Mouse (Mus musculus) liver, embryonic 15.5 days (tissue): ENCODE results near the gene Zfp85. TPM values are rescaled to one million over a fixed set of nuclear protein-coding genes. Genes with fewer than 3 reads are reported as not detected.
"Not testable (repeated sequence)": the region's sequence is repeated elsewhere in the genome, so short reads cannot be mapped to it uniquely, and the experiment has no call there.

Source experiments
- ATAC-seq: fragments of 200-750 bp; cut with Nextera tagmentation; 2 replicates; pipeline ENCODE4 v1.8.0; 2017; ENCODE audit warnings: moderate number of reproducible peaks, mild to moderate bottlenecking, moderate library complexity; ENCODE audit not compliant: insufficient read depth
- H3K27ac ChIP-seq: fragments of 300-500 bp; sonication (generic); replicated peaks from 2 replicates; pipeline ENCODE4 v1.5.1; 2015; ENCODE audit warnings: mild to moderate bottlenecking, inconsistent platforms
- H3K27me3 ChIP-seq: fragments of 300-500 bp; sonication (generic); 2 replicates; pipeline ENCODE4 v1.6.1; 2015; ENCODE audit warnings: mild to moderate bottlenecking, inconsistent platforms
- H3K36me3 ChIP-seq: fragments of 300-500 bp; sonication (generic); replicated peaks from 2 replicates; pipeline ENCODE4 v1.6.1; 2015; ENCODE audit warnings: moderate library complexity, mild to moderate bottlenecking, inconsistent platforms
- H3K4me1 ChIP-seq: fragments of 300-500 bp; sonication (generic); replicated peaks from 2 replicates; pipeline ENCODE4 v1.6.1; 2015; ENCODE audit warnings: inconsistent platforms
- H3K4me2 ChIP-seq: fragments of 300-500 bp; sonication (generic); 2 replicates; pipeline ENCODE4 v1.6.1; 2015; ENCODE audit warnings: moderate library complexity, mild to moderate bottlenecking, inconsistent platforms
- H3K4me3 ChIP-seq: fragments of 300-500 bp; sonication (generic); replicated peaks from 2 replicates; pipeline ENCODE4 v1.5.1; 2015; ENCODE audit warnings: mild to moderate bottlenecking, inconsistent platforms
- H3K9ac ChIP-seq: fragments of 300-500 bp; sonication (generic); 2 replicates; pipeline ENCODE4 v1.6.1; 2015; ENCODE audit warnings: moderate library complexity, mild to moderate bottlenecking, inconsistent platforms
- H3K9me3 ChIP-seq: fragments of 300-500 bp; sonication (generic); replicated peaks from 2 replicates; pipeline ENCODE4 v1.6.1; 2016; ENCODE audit warnings: inconsistent platforms
- WGBS: fragments of 180-500 bp; shearing (Covaris S2); methylation state at CpG from one replicate; pipeline ENCODE4 v1.1.7; 2015; ENCODE audit warnings: mixed read lengths; ENCODE audit not compliant: insufficient replicate concordance; 5-methylcytosine and 5-hydroxymethylcytosine counted together
- polyA plus RNA-seq: library from polyadenylated mRNA; unstranded; fragments of >200 nt; fragmentation: Nextera tagmentation; extraction: Ambion mirVana; gene quantifications from 2 replicates; pipeline ENCODE4 v1.2.1, GENCODE M21; 2015

The Zfp85 gene
- polyA plus RNA-seq, 1 experiment from 2014 or later = 0.96 TPM

DNA sequence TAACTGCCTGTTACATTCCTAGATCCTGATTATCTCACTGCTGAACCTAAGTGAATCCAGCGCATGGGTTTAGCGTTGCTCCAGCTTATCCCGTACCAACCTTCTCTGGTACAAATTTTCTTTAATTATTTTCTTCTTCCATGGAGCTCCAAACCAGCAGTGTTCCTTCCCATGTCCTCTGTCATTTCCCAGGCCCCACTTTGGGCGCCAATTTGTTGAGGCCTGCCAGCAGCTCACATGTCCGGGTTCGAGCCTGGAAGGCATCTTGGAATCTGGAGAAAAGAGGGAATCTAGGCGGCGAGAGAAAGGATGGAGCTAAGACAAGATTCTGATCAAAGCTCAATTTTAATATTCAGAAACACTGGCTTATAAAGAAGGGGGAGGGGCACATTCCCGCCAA, 20.6 kb downstream of the Zfp85 start:
- not testable (repeated sequence) for H3K4me2 ChIP-seq, H3K27ac ChIP-seq, H3K9ac ChIP-seq, H3K4me3 ChIP-seq, H3K36me3 ChIP-seq, H3K4me1 ChIP-seq, ATAC-seq, H3K27me3 ChIP-seq, H3K9me3 ChIP-seq
- WGBS = 84% methylated on average over 9 of the region's 9 CpGs

DNA sequence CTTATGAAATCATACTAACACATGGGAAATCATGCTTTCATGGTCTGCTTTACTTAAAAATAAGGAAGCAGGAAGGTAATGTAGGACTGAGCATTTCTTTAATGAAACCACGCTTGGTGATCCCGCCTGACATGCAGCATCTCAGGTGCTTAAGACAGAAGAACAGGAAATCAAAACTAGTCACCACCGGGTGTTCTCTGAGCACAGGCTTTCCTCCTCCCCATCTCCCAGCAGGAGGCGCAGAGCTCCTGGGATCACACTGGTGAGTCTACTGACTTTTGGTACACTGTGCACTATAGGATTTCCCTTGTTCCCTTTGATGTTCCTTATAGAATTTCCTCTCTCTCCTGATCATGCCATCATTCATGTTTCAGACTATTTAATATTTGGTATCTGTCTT, 25.6 kb downstream of the Zfp85 start:
- peak overlapping the region; percentile 62 for H3K4me2 ChIP-seq
- WGBS = 40% methylated on average over 4 of the region's 4 CpGs
- not testable (repeated sequence) for ATAC-seq, H3K27me3 ChIP-seq, H3K36me3 ChIP-seq, H3K27ac ChIP-seq, H3K9me3 ChIP-seq, H3K9ac ChIP-seq, H3K4me1 ChIP-seq
- peak overlapping the region; percentile 52 for H3K4me3 ChIP-seq

DNA sequence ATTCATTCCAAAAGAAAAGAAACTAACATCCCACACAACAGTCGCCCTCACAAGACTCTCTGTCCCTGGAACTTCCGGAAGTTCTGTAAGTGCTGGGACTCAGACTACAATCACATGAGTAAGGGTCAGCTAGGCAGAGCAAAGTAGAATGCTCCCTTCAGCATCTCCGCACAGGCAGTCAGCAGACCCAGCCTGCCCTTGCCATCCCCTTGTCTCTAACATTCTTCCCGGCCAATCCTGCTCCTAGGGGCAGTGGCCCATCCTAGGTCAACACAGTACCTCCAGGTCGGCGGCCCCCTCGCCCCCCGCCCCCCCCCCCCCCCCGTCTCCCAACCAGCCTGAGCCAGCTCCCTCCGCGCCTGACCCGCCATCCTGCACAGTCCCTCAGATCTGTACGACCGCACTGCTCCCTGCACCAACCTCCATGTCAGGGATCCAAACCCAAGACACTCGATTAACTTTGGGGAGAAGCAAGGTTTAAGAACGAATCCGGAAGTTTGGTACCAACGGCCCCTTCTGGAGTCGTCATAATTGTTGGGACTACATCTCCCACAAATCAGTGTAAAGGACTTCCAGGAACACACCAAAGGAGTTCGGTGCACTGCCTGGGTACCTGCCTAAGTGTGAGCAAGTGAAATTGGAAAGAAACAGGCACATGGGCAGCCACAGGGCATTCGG, 26.2 kb downstream of the Zfp85 start, which contains the start of gene Zfp65:
Zfp65 (minus strand) TSS at position 533 of the 678 bp plus-strand sequence.
- Histone ChIP-seq H3K36me3 (no peaks in the 10 kb centered on the region), H3K9me3 (0 out of 2 replicates have a peak, but pooled peaks cover 3% of the 10 kb centered on the region), H3K4me2 (peak within 1 kb of the TSS; percentile 62), H3K27ac (no peak within 1 kb of the TSS), H3K27me3 (no peaks in the 10 kb centered on the region), H3K9ac (no peak within 1 kb of the TSS), H3K4me1 (peaks cover 2% of the 10 kb centered on the region; the same call in 1 of the 2 replicates), H3K4me3 (peak within 1 kb of the TSS; percentile 52)
- WGBS = 4% methylated on average over 20 of the region's 21 CpGs
- peak; percentile 53; the same call in 1 of the 2 replicates for ATAC-seq

DNA sequence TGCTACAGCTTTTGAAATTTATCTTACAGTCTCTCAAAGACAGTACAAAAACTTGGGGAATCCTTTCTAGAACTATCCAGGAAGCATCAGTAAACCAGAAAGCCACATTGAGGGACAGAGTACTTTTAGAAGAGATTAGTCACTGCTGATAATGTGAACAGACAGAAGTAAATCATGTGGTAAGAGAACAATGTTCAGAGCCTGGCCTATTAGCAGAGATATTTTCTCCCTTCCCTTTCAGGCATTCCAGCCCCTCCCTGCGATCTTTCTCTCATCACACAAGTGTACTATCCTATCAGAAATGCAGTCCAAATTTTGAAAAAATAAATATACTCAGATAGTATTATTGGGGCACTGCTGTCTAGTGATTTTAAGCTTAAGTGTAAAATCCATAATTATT, 26.9 kb downstream of the Zfp85 start:
- Histone ChIP-seq H3K4me3 (peak overlapping the region; percentile 52; the same call in 1 of the 2 replicates), H3K36me3 (no peaks in the 10 kb centered on the region), H3K27ac (no peak overlapping the region), H3K4me1 (peaks cover 4% of the 10 kb centered on the region), H3K9me3 (no peaks in the 10 kb centered on the region), H3K27me3 (no peaks in the 10 kb centered on the region), H3K4me2 (0 out of 2 replicates have a peak overlapping the region, but pooled peaks have one; percentile 62), H3K9ac (no peak overlapping the region)
- ATAC-seq = no peak
- 31% methylated on average over 1 of the region's 1 CpGs for WGBS

DNA sequence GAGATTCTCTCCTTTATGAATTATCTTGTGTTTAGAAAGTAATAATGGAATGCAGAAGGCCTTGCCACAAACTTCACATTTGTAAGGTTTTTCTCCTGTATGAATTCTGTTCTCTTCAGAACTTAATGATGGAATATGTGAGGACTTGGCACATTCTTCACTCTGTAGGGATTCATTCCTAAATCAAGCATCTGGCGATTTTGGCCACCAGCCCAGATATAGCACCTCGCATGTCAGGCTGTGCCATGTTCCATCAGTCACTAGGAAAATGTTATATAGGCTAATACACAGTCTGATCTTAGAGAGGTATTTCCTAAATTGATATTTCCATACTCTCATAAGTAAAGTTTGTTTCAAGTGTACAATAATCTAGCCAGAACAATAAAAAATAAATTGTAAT, 29.7 kb downstream of the Zfp85 start:
- WGBS = 75% methylated on average over 2 of the region's 2 CpGs
- H3K4me3 ChIP-seq, H3K9ac ChIP-seq, H3K27ac ChIP-seq, H3K4me2 ChIP-seq, H3K9me3 ChIP-seq, H3K36me3 ChIP-seq, H3K4me1 ChIP-seq, H3K27me3 ChIP-seq, ATAC-seq: not testable (repeated sequence)

DNA sequence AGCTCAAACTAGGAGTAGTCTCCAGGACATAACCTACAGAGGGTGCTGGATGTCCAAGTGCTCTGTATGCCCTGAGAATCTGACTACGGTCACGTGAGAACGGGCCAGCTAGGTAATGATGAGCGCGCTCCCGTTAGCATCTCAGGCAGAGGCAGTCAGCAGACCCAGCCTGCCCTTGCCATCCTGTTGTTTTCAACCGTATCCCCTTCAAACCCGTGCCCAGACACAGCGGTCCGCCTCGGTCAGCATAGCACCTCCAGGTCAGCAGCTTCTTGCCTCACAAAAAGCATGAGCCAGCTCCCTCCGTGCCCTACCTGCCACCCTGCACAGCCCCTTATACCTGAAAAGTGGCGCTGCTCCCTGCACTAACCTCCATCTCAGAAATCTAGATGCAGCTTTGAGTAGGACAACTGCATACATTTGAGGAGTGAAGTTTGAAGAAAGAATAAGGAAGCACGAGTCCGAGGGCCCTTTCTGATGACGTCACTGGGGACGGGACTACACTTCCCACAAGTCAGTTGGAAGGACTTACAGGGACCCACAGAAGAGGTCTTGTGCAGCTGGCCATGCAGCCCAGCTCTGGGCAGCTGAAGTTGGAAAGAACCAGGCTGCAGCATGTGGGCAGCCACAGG, 31.1 kb downstream of the Zfp85 start:
- Histone ChIP-seq H3K36me3 (no peaks in the 10 kb centered on the region), H3K9ac (peak overlapping the region; percentile 70), H3K4me2 (peak overlapping the region; percentile 77), H3K4me1 (peaks cover 7% of the 10 kb centered on the region), H3K4me3 (peak overlapping the region; percentile 84), H3K9me3 (no peaks in the 10 kb centered on the region), H3K27me3 (no peaks in the 10 kb centered on the region), H3K27ac (peak overlapping the region; percentile 57; the same call in 1 of the 2 replicates)
- ATAC-seq = peak; percentile 91
- WGBS = under 1% methylated on average over 17 of the region's 17 CpGs

Other genes with a start within 250 kb of the Zfp85 start
- not detected in 2 replicates for gene Gm26965, start 229.1 kb downstream of the Zfp85 start, polyA plus RNA-seq
- 7.5 and 8.0 TPM in 2 replicates for gene Zfp87, start 229.1 kb downstream of the Zfp85 start, polyA plus RNA-seq
- gene Zfp748, start 201.4 kb downstream of the Zfp85 start, polyA plus RNA-seq = 3.3 and 4.3 TPM in 2 replicates
- gene Zfp729b, start 145.5 kb downstream of the Zfp85 start, polyA plus RNA-seq = 1.1 and 1.2 TPM in 2 replicates
- gene Gm49345, start 117.5 kb downstream of the Zfp85 start, polyA plus RNA-seq = 0.40 TPM in 1 of 2 replicates, not detected in the other
- 0.75 and 1.0 TPM in 2 replicates for gene Zfp729a, start 117.4 kb downstream of the Zfp85 start, polyA plus RNA-seq
- 1.8 and 2.0 TPM in 2 replicates for gene Zfp738, start 68.2 kb downstream of the Zfp85 start, polyA plus RNA-seq
- gene Zfp65, start 26.1 kb downstream of the Zfp85 start, polyA plus RNA-seq = 1.4 and 1.5 TPM in 2 replicates
- 0.53 TPM in 2 replicates for gene Zfp493, start 24.5 kb upstream of the Zfp85 start, polyA plus RNA-seq
- 1.3 and 1.4 TPM in 2 replicates for gene Zfp273, start 58.5 kb upstream of the Zfp85 start, polyA plus RNA-seq
- gene Gm10037, start 75.9 kb upstream of the Zfp85 start, polyA plus RNA-seq = 0.18 and 0.31 TPM in 2 replicates
- not detected in 2 replicates for gene BC048507, start 108.1 kb upstream of the Zfp85 start, polyA plus RNA-seq